Mouse (Mus musculus) layer of hippocampus, adult 2 months (tissue): ENCODE measurements around the gene Ndufa11. TPM values are rescaled to one million over a fixed set of nuclear protein-coding genes. Genes with fewer than 3 reads are reported as not detected.
A peak's percentile ranks its signal among the peaks of the same experiment; 100 is the strongest.

Source experiments
- DNase-seq, 2 experiments: peaks; one replicate each; pipeline ENCODE4 v3.0.0; 2022; ENCODE audit warnings: low spot score in 2 of 2
- H3K27ac ChIP-seq: fragments of 200-600 bp; 2 replicates; pipeline ENCODE4 v1.8.1; 2022
- H3K4me3 ChIP-seq: fragments of 200-600 bp; 2 replicates; pipeline ENCODE4 v1.8.1; 2022; ENCODE audit warnings: mild to moderate bottlenecking
- CTCF ChIP-seq: fragments of 200-600 bp; conservative IDR thresholded peaks from 2 replicates; pipeline ENCODE4 v1.8.1; 2022; ENCODE audit warnings: antibody characterized with exemption, mild to moderate bottlenecking, moderate library complexity
- long read RNA-seq, 2 experiments: library from polyadenylated mRNA; stranded (forward); transcript quantifications; one replicate each; pipeline ENCODE4 v2.0.0; 2021; ENCODE audit warnings: borderline mapping rate in 2 of 2
- total RNA-seq, 2 experiments: library from RNA; stranded (reverse); gene quantifications; 2 replicates each; pipeline ENCODE4 v1.2.3; 2021

The Ndufa11 gene
- total RNA-seq, result 100 to 1,000 TPM; 196 to 229 TPM
- long read RNA-seq, experiment 1, transcript Ndufa11-201 (4 exons, 545 nt), result major isoform, 140 of 163 reads
- long read RNA-seq, experiment 1, partial matches to known transcripts, result 16 of 163 reads
- long read RNA-seq, experiment 1, other reads (novel, unspliced or antisense), result 1 of 163 reads
- long read RNA-seq, experiment 2, transcript Ndufa11-201 (4 exons, 545 nt), result major isoform, 182 of 218 reads
- long read RNA-seq, experiment 2, transcript Ndufa11-204 (4 exons, 493 nt), result minor isoform, 13 of 218 reads
- long read RNA-seq, experiment 2, partial matches to known transcripts, result 2 of 218 reads
- long read RNA-seq, experiment 2, other reads (novel, unspliced or antisense), result 20 of 218 reads

GRCm38 (mm10) chr17:56717363-56718058 is at the start of gene Ndufa11, which contains the start of gene Vmac:
Gene Ndufa11, plus strand, starts transcription at chr17:56717767.
Gene Vmac, minus strand, starts transcription at chr17:56718022.
- TF ChIP-seq CTCF, result no peak
- peak within 1 kb of the TSS; percentile 73 for H3K4me3 ChIP-seq
- peak within 1 kb of the TSS; percentile 97 for H3K27ac ChIP-seq
- DNase-seq, result peak; percentile 81 to 92

GRCm38 (mm10) chr17:56668384-56669144 is 49.0 kb upstream of the Ndufa11 start:
- peak; percentile 81 to 90 for DNase-seq
- H3K4me3 ChIP-seq, result peak overlapping the region; percentile 70
- peak; percentile 95 for TF ChIP-seq CTCF
- peak overlapping the region; percentile 70 for H3K27ac ChIP-seq

GRCm38 (mm10) chr17:56669766-56670165 is 47.8 kb upstream of the Ndufa11 start:
- no peak for DNase-seq
- H3K27ac ChIP-seq, result no peak overlapping the region
- no peak overlapping the region for H3K4me3 ChIP-seq
- no peak for TF ChIP-seq CTCF

- Histone ChIP-seq H3K27ac (peak within 1 kb of the TSS; percentile 96), H3K4me3 (peak within 1 kb of the TSS; percentile 93)
- peak; percentile 99 for DNase-seq
- TF ChIP-seq CTCF, result no peak
These were observed 44.5 kb upstream of the Ndufa11 start, which contains the start of gene Ranbp3 for GRCm38 (mm10) chr17:56672941-56673646. Gene Ranbp3, plus strand, starts transcription at chr17:56673294.

- no peak for DNase-seq
- no peak for TF ChIP-seq CTCF
- H3K27ac ChIP-seq, result peak overlapping the region; percentile 96
These were observed 43.7 kb upstream of the Ndufa11 start for GRCm38 (mm10) chr17:56673647-56674416.

GRCm38 (mm10) chr17:56681791-56682190 is 35.8 kb upstream of the Ndufa11 start:
- Histone ChIP-seq H3K4me3 (no peak overlapping the region), H3K27ac (0 out of 2 replicates have a peak overlapping the region, but pooled peaks have one; percentile 1)
- TF ChIP-seq CTCF, result no peak
- no peak for DNase-seq

More at GRCm38 (mm10) chr17:56673647-56674416, 43.7 kb upstream of the Ndufa11 start:
- H3K4me3 ChIP-seq, result peak overlapping the region; percentile 93

GRCm38 (mm10) chr17:56682880-56683279 is 34.7 kb upstream of the Ndufa11 start:
- TF ChIP-seq CTCF, result no peak
- DNase-seq, result no peak
- H3K27ac ChIP-seq, result no peak overlapping the region
- no peak overlapping the region for H3K4me3 ChIP-seq

- Histone ChIP-seq H3K4me3 (no peak overlapping the region), H3K27ac (peak overlapping the region; percentile 29; the same call in 1 of the 2 replicates)
- no peak for TF ChIP-seq CTCF
- DNase-seq, result no peak
These were observed 33.9 kb upstream of the Ndufa11 start for GRCm38 (mm10) chr17:56683546-56684140.

- no peak for TF ChIP-seq CTCF
- Histone ChIP-seq H3K27ac (peak overlapping the region; percentile 29; the same call in 1 of the 2 replicates), H3K4me3 (no peak overlapping the region)
- no peak for DNase-seq
These were observed 32.9 kb upstream of the Ndufa11 start for GRCm38 (mm10) chr17:56684649-56685048.

GRCm38 (mm10) chr17:56686801-56687200 is 30.8 kb upstream of the Ndufa11 start:
- no peak for DNase-seq
- H3K4me3 ChIP-seq, result no peak overlapping the region
- no peak for TF ChIP-seq CTCF

GRCm38 (mm10) chr17:56688045-56688444 is 29.5 kb upstream of the Ndufa11 start:
- no peak for TF ChIP-seq CTCF
- DNase-seq, result no peak
- Histone ChIP-seq H3K27ac (no peak overlapping the region), H3K4me3 (no peak overlapping the region)

More at GRCm38 (mm10) chr17:56686801-56687200, 30.8 kb upstream of the Ndufa11 start:
- H3K27ac ChIP-seq, result no peak overlapping the region
